Mouse (Mus musculus) forebrain, embryonic 11.5 days (tissue): ENCODE results near the gene Marveld1. TPM values are rescaled to one million over a fixed set of nuclear protein-coding genes. Genes with fewer than 3 reads are reported as not detected.
A peak's percentile ranks its signal among the peaks of the same experiment; 100 is the strongest.

Experiments used
- ATAC-seq: fragments of 200-750 bp; cut with Nextera tagmentation; replicated peaks from 2 replicates; pipeline ENCODE4 v1.8.0; 2017; ENCODE audit warnings: moderate TSS enrichment; ENCODE audit not compliant: low FRiP score
- DNase-seq: peaks from one replicate; pipeline ENCODE4 v3.0.0-alpha.2; 2017; ENCODE audit warnings: low spot score
- H3K27ac ChIP-seq: fragments of 300-500 bp; sonication (generic); 2 replicates; pipeline ENCODE4 v1.5.1; 2014; ENCODE audit warnings: low read depth, low read length
- H3K27me3 ChIP-seq: fragments of 300-500 bp; sonication (generic); 2 replicates; pipeline ENCODE4 v1.6.1; 2014; ENCODE audit warnings: mild to moderate bottlenecking, low read length, mixed read lengths; ENCODE audit not compliant: control insufficient read depth, insufficient read depth
- H3K36me3 ChIP-seq: fragments of 300-500 bp; sonication (generic); 2 replicates; pipeline ENCODE4 v1.6.1; 2014; ENCODE audit warnings: mild to moderate bottlenecking, low read length, moderate library complexity, mixed read lengths; ENCODE audit not compliant: control insufficient read depth, insufficient read depth
- H3K4me1 ChIP-seq: fragments of 300-500 bp; sonication (generic); replicated peaks from 2 replicates; pipeline ENCODE4 v1.6.1; 2014; ENCODE audit warnings: low read length, mixed read lengths; ENCODE audit not compliant: control insufficient read depth, insufficient read depth
- H3K4me2 ChIP-seq: fragments of 300-500 bp; sonication (generic); 2 replicates; pipeline ENCODE4 v1.6.1; 2014; ENCODE audit warnings: low read depth, mild to moderate bottlenecking, low read length, moderate library complexity, mixed read lengths; ENCODE audit not compliant: severe bottlenecking
- H3K4me3 ChIP-seq: fragments of 300-500 bp; sonication (generic); 2 replicates; pipeline ENCODE4 v1.5.1; 2014; ENCODE audit warnings: low read depth, low read length
- H3K9ac ChIP-seq: fragments of 300-500 bp; sonication (generic); 2 replicates; pipeline ENCODE4 v1.6.1; 2014; ENCODE audit warnings: low read length
- H3K9me3 ChIP-seq: fragments of 300-500 bp; sonication (generic); 2 replicates; pipeline ENCODE4 v1.6.1; 2016; ENCODE audit warnings: low read length, mixed read lengths; ENCODE audit not compliant: control insufficient read depth
- WGBS: fragments of 180-500 bp; shearing (Covaris S2); extraction: QIAGEN DNeasy Blood & Tissue Kit; methylation state at CpG from one replicate; pipeline ENCODE4 v1.1.7; 2014; 5-methylcytosine and 5-hydroxymethylcytosine counted together
- polyA plus RNA-seq: library from polyadenylated mRNA; unstranded; fragments of >200 nt; fragmentation: Nextera tagmentation; extraction: Ambion mirVana; gene quantifications from 2 replicates; pipeline ENCODE4 v1.2.1, GENCODE M21; 2014

Marveld1 gene
- polyA plus RNA-seq, 1 experiment from 2014 or later = 8.7 TPM

- H3K9me3 ChIP-seq = no peaks in the 10 kb centered on the region
- H3K9ac ChIP-seq = no peak overlapping the region
- H3K36me3 ChIP-seq = no peaks in the 10 kb centered on the region
- H3K4me2 ChIP-seq = no peak overlapping the region
- H3K27me3 ChIP-seq = no peaks in the 10 kb centered on the region
- DNase-seq (no peak), ATAC-seq (no peak)
- no peak overlapping the region for H3K27ac ChIP-seq
- no peak overlapping the region for H3K4me3 ChIP-seq
- peaks cover 3% of the 10 kb centered on the region; the same call in 1 of the 2 replicates for H3K4me1 ChIP-seq
These were observed 12.1 kb upstream of the Marveld1 start for GRCm38 (mm10) chr19:42135070-42135469.

DNA sequence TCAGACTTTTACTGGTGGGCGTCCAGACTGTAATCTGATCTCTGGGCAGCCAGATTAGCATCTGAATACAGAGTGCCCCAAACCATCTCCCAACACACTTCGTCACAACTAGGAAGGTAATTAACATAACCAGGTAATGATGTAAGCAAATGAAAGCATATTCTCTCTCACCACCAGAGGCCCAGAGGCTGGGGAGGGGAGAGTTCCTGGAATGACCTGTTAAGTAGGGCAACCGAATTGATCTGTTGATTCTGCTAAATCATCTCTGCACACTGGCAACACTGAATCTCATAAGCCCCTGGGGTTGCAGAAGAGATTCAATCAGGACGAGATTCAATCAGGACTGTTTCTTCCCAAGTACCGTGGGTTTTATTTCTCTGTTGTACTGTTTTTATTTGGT, 11.1 kb upstream of the Marveld1 start:
- whole genome bisulfite sequencing = 26% methylated on average over 5 of the region's 5 CpGs
- no peak overlapping the region for H3K4me2 ChIP-seq
- H3K4me3 ChIP-seq = no peak overlapping the region
- ATAC-seq (0 out of 2 replicates have a peak, but pooled peaks have one; percentile 39), DNase-seq (no peak)
- H3K27ac ChIP-seq = no peak overlapping the region
- no peak overlapping the region for H3K9ac ChIP-seq
- H3K9me3 ChIP-seq = no peaks in the 10 kb centered on the region
- peaks cover 3% of the 10 kb centered on the region; the same call in 1 of the 2 replicates for H3K4me1 ChIP-seq
- no peaks in the 10 kb centered on the region for H3K27me3 ChIP-seq
- H3K36me3 ChIP-seq = no peaks in the 10 kb centered on the region

GRCm38 (mm10) chr19:42137167-42137672, 10.0 kb upstream of the Marveld1 start:
- H3K27me3 ChIP-seq = no peaks in the 10 kb centered on the region
- ATAC-seq = no peak
- no peak overlapping the region for H3K4me2 ChIP-seq
- WGBS = 89% methylated on average over 4 of the region's 4 CpGs
- H3K4me1 ChIP-seq = peaks cover 3% of the 10 kb centered on the region; the same call in 1 of the 2 replicates
- no peaks in the 10 kb centered on the region for H3K9me3 ChIP-seq
- H3K27ac ChIP-seq = no peak overlapping the region
- no peak overlapping the region for H3K9ac ChIP-seq
- no peak overlapping the region for H3K4me3 ChIP-seq
- DNase-seq = no peak
- no peaks in the 10 kb centered on the region for H3K36me3 ChIP-seq

- DNase-seq = no peak
- H3K27me3 ChIP-seq = no peaks in the 10 kb centered on the region
- no peak overlapping the region for H3K4me3 ChIP-seq
- H3K4me1 ChIP-seq = peaks cover 3% of the 10 kb centered on the region; the same call in 1 of the 2 replicates
- no peak overlapping the region for H3K9ac ChIP-seq
- 90% methylated on average over 15 of the region's 15 CpGs for WGBS
- H3K9me3 ChIP-seq = no peaks in the 10 kb centered on the region
- no peak overlapping the region for H3K4me2 ChIP-seq
- ATAC-seq = no peak
- H3K36me3 ChIP-seq = no peaks in the 10 kb centered on the region
- H3K27ac ChIP-seq = no peak overlapping the region
These were observed 8.5 kb upstream of the Marveld1 start for GRCm38 (mm10) chr19:42138517-42139285.

GRCm38 (mm10) chr19:42139724-42140517, 7.3 kb upstream of the Marveld1 start:
- Histone ChIP-seq H3K4me1 (peaks cover 3% of the 10 kb centered on the region; the same call in 1 of the 2 replicates), H3K36me3 (no peaks in the 10 kb centered on the region), H3K9ac (no peak overlapping the region), H3K9me3 (no peaks in the 10 kb centered on the region), H3K4me3 (no peak overlapping the region), H3K27ac (no peak overlapping the region), H3K27me3 (no peaks in the 10 kb centered on the region), H3K4me2 (no peak overlapping the region)
- no peak for ATAC-seq
- DNase-seq = no peak
- 84% methylated on average over 5 of the region's 5 CpGs for WGBS

DNA sequence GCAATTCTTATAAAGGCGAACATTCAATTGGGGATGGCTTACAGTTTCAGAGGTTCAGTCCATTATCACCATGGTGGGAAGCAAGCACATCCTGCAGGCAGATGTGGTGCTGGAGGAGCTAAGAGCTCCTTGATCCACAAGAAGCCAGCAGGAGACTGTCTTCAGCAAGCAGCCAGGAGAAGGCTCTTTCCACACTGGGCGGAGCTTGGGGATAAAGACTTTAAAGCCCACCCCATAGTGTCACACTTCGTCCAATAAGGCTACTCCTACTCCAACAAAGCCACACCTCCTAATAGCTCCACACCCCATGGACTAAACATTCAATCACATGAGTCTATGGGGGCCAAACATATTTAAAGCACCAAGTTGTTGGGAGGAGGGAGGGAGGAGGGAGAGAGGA, 5.2 kb upstream of the Marveld1 start:
- Histone ChIP-seq H3K27me3 (peaks cover 4% of the 10 kb centered on the region; the same call in 1 of the 2 replicates), H3K9me3 (no peaks in the 10 kb centered on the region), H3K4me2 (no peak overlapping the region), H3K27ac (no peak overlapping the region), H3K9ac (no peak overlapping the region), H3K4me1 (no peaks in the 10 kb centered on the region), H3K4me3 (no peak overlapping the region), H3K36me3 (no peaks in the 10 kb centered on the region)
- DNase-seq = no peak
- 65% methylated on average over 3 of the region's 3 CpGs for WGBS
- ATAC-seq = no peak

DNA sequence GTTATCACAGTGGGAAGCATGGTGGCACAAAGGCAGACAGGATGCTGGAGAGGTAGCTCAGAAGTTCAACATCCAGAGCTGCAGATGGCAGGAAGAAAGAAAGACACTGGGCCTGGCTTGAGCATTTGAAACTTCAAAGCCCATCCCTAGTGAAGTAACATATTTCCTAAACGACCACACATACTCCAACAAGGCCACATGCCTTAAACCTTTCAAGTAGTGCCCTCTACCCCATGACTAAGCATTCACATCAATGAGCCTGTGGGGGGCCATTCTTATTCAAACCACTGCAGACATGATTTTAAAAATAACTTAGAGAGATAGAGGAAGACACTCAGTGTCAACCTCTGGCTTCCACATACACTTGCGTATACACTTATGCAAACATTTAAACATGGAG, 4.4 kb upstream of the Marveld1 start:
- ATAC-seq (no peak), DNase-seq (no peak)
- H3K4me1 ChIP-seq = no peaks in the 10 kb centered on the region
- H3K4me2 ChIP-seq = no peak overlapping the region
- H3K27me3 ChIP-seq = peaks cover 4% of the 10 kb centered on the region; the same call in 1 of the 2 replicates
- no peak overlapping the region for H3K9ac ChIP-seq
- WGBS = 84% methylated on average over 2 of the region's 2 CpGs
- no peaks in the 10 kb centered on the region for H3K9me3 ChIP-seq
- no peak overlapping the region for H3K4me3 ChIP-seq
- H3K27ac ChIP-seq = no peak overlapping the region
- no peaks in the 10 kb centered on the region for H3K36me3 ChIP-seq

- Histone ChIP-seq H3K9ac (no peak overlapping the region), H3K4me2 (no peak overlapping the region), H3K9me3 (no peaks in the 10 kb centered on the region), H3K4me3 (no peak overlapping the region), H3K27me3 (peaks cover 14% of the 10 kb centered on the region), H3K4me1 (0 out of 2 replicates have a peak, but pooled peaks cover 3% of the 10 kb centered on the region), H3K36me3 (no peaks in the 10 kb centered on the region), H3K27ac (no peak overlapping the region)
- DNase-seq = no peak
- WGBS = 60% methylated on average over 6 of the region's 6 CpGs
- no peak for ATAC-seq
These were observed 3.1 kb upstream of the Marveld1 start for GRCm38 (mm10) chr19:42144067-42144466.
